Mouse (Mus musculus) embryonic fibroblast, embryonic 13.5 days (primary cell): ENCODE data around the gene Naa30. TPM values are rescaled to one million over a fixed set of nuclear protein-coding genes. Genes with fewer than 3 reads are reported as not detected.
"Not testable (repeated sequence)": the region's sequence is repeated elsewhere in the genome, so short reads cannot be mapped to it uniquely, and the experiment has no call there.

ENCODE experiments used
- H3K27ac ChIP-seq: 2 replicates; pipeline ENCODE4 v1.5.1; 2012; ENCODE audit warnings: low read length, control low read depth, inconsistent platforms; ENCODE audit not compliant: insufficient read depth
- H3K4me1 ChIP-seq: 2 replicates; pipeline ENCODE4 v1.6.1; 2011; ENCODE audit warnings: low read length; ENCODE audit not compliant: control insufficient read depth, insufficient read depth
- H3K4me3 ChIP-seq: 2 replicates; pipeline ENCODE4 v1.5.1; 2011; ENCODE audit warnings: mild to moderate bottlenecking, control low read depth, low read length; ENCODE audit not compliant: insufficient read depth
- CTCF ChIP-seq: IDR thresholded peaks from 2 replicates; pipeline ENCODE4 v1.5.1; 2011; ENCODE audit warnings: mild to moderate bottlenecking, control low read depth, low read length, moderate library complexity, borderline replicate concordance; ENCODE audit not compliant: insufficient read depth
- POLR2A ChIP-seq: IDR thresholded peaks from 2 replicates; pipeline ENCODE4 v1.6.1; 2011; ENCODE audit warnings: low read depth, mild to moderate bottlenecking, control low read depth, low read length, moderate library complexity
- polyA plus RNA-seq: library from polyadenylated mRNA; stranded (reverse); fragments of >200 nt; gene quantifications from 2 replicates; pipeline ENCODE4 v1.2.4, GENCODE M21; 2011; ENCODE audit warnings: low read depth; ENCODE audit not compliant: missing spikeins, insufficient read length

The Naa30 gene
- polyA plus RNA-seq, 1 experiment: 35.7 TPM

DNA sequence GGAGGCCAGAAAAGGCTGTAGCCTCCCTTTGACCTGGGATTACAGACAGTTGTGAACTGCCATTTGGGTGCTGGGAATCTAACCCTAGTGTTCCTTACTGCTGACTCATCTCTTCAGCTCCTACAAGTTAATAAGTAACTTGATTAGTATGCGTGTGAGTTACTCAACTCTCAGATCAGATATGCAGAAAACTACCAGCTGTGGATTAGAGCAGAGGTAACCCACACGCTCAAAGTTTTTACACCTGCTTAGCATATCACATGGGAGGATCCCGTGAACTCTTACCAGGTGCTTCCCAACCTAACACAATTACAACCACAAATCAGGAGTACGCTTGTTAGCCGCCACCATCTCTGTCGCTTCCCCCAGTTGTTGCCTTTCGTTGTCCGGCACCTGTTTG lies 740 bp upstream of the Naa30 start:
- TF ChIP-seq POLR2A (no peak), CTCF (no peak)
- peak overlapping the region; percentile 46 for H3K4me3 ChIP-seq
- H3K4me1 ChIP-seq: no peaks in the 10 kb centered on the region; the same call in none of the 2 replicates
- no peak overlapping the region for H3K27ac ChIP-seq

DNA sequence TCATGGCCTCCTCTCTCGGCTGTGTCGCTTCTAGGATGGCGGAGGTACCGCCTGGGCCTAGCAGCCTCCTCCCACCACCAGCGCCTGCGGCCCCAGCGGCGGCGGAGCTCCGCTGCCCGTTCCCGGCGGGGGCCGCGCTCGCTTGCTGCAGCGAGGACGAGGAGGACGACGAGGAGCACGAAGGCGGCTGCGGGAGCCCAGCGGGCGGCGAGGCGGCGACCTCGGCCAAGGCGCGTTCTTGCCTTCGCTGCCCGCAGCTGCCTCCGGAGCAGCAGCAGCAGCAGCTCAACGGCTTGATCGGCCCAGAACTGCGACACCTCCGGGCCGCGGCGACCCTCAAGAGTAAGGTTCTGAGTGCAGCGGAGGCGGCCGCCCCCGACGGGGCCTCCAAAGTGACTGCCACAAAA lies 559 bp downstream of the Naa30 start:
- no peak for TF ChIP-seq POLR2A
- TF ChIP-seq CTCF: no peak
- Histone ChIP-seq H3K4me3 (peak overlapping the region; percentile 72), H3K27ac (no peak overlapping the region), H3K4me1 (no peaks in the 10 kb centered on the region; the same call in none of the 2 replicates)

DNA sequence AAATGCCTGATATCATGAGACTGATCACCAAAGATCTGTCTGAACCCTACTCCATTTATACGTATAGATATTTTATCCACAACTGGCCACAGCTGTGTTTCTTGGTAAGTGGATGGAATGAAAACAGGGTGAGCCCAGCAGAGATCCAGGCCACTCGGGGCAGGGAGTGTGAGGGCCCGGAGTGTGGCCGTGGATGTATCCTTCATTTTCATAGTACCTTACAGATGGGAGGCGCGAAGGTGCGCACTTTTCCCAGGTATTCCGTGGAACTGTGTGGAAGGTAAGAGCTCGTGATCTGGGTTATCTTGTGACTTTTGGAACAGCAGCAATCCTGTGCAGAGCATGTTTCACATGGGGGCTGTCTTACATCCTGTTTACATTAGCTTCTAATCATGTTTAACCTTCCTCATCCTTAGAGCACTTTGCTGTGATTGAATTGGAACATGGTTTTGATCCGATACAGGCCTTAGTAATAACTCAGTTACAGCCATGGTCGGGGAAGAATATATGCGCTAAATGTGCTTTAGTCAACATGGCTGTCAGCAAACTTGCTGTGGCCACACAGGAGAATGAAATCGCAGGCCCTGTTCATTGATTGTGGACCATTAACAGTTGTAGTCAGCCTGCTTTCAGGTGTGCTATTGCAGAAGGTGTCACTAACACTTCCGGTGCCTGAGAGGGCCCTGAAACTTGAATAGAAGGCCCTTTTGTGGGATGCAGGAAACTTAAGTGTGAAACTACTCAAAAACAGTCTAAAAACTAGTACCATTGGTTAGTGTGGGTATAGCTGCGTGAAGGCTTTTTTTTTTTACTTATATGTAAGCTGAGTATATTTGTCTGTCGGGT lies 1.5 kb downstream of the Naa30 start:
- no peak for TF ChIP-seq POLR2A
- no peak for TF ChIP-seq CTCF
- Histone ChIP-seq H3K4me1 (no peaks in the 10 kb centered on the region; the same call in none of the 2 replicates), H3K27ac (no peak overlapping the region), H3K4me3 (peak overlapping the region; percentile 72)

DNA sequence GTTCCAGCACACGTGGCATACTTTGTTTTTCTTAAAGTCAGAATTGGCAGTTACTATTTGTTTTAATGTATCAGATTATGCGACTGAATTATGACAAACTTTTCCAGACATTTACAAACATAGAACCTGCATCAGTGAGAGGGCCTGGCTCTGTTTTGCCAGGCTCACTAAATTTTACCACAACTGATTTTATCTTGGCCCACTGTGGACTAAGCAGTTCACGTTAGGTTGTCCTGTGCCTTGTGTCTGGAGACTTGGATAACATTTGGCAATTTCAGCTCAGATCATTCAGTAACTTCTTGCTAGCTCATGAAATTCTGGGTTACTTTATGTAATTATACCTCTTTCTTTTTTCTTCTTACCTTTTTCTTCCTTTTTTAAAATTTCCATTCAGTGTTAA lies 7.7 kb downstream of the Naa30 start:
- no peak overlapping the region for H3K4me3 ChIP-seq
- no peak overlapping the region for H3K27ac ChIP-seq
- no peaks in the 10 kb centered on the region; the same call in 1 of the 2 replicates for H3K4me1 ChIP-seq
- TF ChIP-seq POLR2A: no peak
- TF ChIP-seq CTCF: no peak

DNA sequence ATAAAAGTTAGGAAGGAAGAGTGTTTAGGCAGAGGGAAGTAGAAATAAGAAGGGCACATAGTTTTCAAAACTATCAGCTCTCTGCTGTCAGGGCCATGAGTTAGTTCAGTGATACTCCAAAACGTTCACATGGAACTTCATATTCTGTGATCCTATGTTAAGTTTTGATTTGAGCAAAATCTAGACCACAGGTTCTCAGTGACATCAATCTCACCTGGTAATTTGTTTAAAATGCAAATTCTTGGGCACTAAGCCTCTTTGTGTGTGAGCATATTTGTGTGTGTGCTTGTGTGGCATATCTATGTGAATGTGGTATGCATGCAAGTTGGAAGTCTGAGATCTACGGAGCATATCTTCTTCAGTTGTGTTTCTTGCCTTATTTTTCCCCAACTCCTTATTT lies 14.2 kb downstream of the Naa30 start:
- Histone ChIP-seq H3K4me3 (no peak overlapping the region), H3K27ac (no peak overlapping the region), H3K4me1 (no peaks in the 10 kb centered on the region)
- TF ChIP-seq CTCF: no peak
- no peak for TF ChIP-seq POLR2A

DNA sequence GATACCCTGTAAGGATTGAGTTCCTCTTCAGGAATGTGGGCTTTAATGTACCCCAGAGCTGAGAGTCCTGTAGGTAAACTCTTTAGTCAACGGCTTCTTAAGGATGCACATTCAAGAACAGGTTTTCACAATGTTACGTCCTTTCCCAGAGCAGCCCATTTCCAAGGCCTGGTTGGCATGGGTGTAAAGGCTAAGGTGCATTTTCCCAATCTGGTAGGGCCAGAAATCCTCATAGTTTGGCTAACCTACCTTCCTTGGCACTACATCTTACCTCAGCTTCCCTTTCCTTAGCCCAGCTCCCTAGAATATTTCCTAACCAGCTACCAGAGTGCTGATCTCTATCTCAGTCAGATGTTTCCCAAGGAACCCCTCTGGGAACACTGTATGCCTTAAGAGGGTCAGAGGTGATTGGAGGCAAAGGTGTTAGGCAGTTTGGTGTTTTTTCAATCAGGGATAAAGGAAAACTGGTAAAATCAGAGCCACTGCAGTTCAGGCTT lies 25.1 kb downstream of the Naa30 start:
- H3K4me3 ChIP-seq: no peak overlapping the region
- TF ChIP-seq CTCF (no peak), POLR2A (no peak)
- no peak overlapping the region for H3K27ac ChIP-seq
- H3K4me1 ChIP-seq: no peaks in the 10 kb centered on the region

DNA sequence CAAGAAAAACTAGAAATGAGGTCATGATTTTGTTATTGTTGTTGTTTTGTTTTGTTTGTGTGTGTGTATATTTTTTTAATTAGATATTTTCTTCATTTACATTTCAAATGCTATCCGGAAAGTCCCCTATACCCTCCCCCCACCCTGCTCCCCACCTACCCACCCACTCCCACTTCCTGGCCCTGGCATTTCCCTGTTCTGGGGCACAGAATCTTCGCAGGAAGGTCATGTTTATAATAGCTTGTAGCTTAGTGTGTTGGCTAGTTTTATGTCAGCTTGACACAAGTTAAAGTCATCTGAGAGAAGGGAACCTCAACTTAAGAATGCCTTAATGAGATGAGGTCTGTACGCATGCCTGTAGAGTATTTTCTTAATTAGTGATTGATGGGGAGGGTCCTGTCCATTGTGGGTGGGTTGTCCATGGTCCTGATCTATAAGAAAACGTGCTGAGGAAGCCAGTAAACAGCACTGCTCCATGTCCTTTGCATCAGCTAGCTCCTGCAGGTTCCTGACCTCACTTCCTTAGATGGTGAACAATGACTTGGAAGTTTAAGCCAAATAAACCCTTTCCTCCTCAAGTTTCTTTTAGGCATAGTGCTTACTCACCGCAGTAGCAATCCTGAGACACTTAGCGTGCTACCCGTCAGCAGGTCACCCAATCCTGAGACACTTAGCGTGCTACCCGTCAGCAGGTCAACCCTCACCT lies 29.2 kb downstream of the Naa30 start:
- Histone ChIP-seq H3K4me3 (no peak overlapping the region), H3K27ac (no peak overlapping the region), H3K4me1 (no peaks in the 10 kb centered on the region)
- TF ChIP-seq POLR2A: no peak
- no peak for TF ChIP-seq CTCF

DNA sequence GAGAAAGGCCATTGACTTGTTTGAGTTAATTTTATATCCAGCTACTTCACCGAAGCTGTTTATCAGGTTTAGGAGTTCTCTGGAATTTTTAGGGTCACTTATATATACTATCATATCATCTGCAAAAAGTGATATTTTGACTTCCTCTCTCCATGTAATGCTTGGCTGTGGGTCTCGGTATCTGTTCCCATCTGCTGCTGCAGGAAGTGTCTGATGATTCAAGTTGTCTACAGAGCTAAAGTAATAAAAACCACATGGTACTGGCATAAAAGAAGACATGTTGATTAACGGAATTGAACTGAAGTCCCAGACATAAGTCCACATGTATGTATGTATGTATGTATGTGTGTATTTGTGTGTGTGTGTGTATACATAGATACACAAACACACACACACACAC lies 38.2 kb downstream of the Naa30 start:
- not testable (repeated sequence) for H3K27ac ChIP-seq, H3K4me1 ChIP-seq, H3K4me3 ChIP-seq

DNA sequence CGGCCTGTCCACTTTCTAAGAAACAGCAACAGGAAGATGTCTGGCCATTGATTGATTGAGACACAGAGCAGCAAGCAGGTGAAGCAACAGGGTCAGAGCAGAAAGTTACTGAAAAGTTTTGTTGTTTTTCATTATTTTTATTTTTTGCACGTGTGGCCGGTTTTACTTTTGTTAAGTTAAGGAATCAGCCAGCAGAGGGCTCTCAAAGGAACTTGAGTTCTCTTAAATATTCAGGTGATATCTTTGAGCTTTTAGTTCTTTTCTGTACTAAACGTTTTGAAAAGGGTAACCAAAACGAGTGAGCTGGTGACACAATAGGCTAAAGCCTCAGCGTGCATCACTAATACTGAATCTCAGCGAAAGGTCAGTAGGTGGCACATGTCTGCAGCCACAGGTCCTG lies 46.7 kb downstream of the Naa30 start:
- H3K27ac ChIP-seq: no peak overlapping the region
- no peak overlapping the region for H3K4me3 ChIP-seq
- TF ChIP-seq CTCF (no peak), POLR2A (no peak)
- H3K4me1 ChIP-seq: no peaks in the 10 kb centered on the region

DNA sequence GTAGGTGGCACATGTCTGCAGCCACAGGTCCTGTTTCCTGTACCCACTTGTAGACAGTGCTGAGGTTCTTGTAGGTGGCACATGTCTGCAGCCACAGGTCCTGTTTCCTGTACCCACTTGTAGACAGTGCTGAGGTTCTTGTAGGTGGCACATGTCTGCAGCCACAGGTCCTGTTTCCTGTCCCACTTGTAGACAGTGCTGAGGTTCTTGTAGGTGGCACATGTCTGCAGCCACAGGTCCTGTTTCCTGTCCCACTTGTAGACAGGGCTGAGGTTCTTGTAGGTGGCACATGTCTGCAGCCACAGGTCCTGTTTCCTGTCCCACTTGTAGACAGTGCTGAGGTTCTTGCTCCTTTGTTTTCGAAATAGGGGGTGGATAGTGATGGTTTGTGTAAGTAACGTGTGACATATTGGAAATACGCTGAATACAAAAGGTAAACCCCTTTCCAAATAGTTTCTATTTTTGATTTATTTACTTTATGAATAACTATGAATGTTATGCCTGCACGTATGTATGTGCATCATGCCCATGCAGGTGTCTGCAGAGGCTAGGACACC lies 47.5 kb downstream of the Naa30 start:
- not testable (repeated sequence) for H3K4me3 ChIP-seq, H3K4me1 ChIP-seq, H3K27ac ChIP-seq
